Mouse (Mus musculus): ENCODE measurements around the gene 1700001C02Rik.

1700001C02Rik gene

DNA sequence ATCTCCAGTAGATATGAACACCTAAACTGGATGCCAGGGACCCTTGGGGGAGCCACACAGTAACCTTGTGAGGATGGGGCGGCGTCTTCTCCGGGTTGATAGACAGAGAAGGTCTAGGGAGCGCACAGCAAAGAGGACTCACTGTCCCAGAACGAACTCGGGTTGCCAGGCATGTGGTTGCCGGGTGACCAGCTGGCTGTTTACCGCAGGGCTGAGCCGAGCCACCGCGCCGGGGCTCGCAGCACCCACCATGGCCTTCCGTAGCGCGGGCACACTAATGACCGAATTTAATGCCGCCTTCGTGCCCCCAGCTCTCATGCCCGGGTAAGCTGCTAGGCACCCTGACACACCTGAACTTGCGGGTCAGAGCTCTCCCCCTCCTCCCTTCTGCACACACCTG lies at the start of gene 1700001C02Rik:
TSS of gene 1700001C02Rik (plus strand) at position 187 of the 400 bp plus-strand sequence.
- no peak for DNase-seq (ENCODE audit: low read depth)

- no peak for DNase-seq (ENCODE audit: low read depth)
Observed at GRCm38 (mm10) chr5:30416665-30417064, 49.2 kb upstream of the 1700001C02Rik start.

- no peak for DNase-seq (ENCODE audit: low read depth)
Observed at GRCm38 (mm10) chr5:30423121-30423520, 42.7 kb upstream of the 1700001C02Rik start.

GRCm38 (mm10) chr5:30423572-30424244 lies 42.1 kb upstream of the 1700001C02Rik start:
- peak; percentile 45 for DNase-seq (ENCODE audit: low read depth)

GRCm38 (mm10) chr5:30427406-30427805 lies 38.4 kb upstream of the 1700001C02Rik start:
- DNase-seq (ENCODE audit: low read depth), result no peak

DNA sequence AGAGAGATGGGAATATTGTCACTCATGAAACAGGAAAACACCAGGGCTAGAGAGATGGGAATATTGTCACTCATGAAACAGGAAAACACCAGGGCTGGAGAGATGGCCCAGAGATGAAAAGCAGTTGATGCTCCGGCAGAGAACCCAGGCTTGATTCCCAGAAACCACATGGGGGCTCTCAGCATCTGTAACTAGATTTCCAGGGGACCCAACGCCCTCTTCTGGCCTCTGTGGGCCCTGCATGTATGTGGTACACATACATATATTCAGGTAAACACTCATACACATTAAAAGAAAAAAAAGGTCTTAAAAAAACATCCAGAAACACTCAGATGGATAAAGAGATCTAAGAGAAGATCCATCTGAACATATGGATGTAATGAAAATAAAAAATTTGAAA lies 26.9 kb upstream of the 1700001C02Rik start:
- no peak for DNase-seq (ENCODE audit: low read depth)

DNA sequence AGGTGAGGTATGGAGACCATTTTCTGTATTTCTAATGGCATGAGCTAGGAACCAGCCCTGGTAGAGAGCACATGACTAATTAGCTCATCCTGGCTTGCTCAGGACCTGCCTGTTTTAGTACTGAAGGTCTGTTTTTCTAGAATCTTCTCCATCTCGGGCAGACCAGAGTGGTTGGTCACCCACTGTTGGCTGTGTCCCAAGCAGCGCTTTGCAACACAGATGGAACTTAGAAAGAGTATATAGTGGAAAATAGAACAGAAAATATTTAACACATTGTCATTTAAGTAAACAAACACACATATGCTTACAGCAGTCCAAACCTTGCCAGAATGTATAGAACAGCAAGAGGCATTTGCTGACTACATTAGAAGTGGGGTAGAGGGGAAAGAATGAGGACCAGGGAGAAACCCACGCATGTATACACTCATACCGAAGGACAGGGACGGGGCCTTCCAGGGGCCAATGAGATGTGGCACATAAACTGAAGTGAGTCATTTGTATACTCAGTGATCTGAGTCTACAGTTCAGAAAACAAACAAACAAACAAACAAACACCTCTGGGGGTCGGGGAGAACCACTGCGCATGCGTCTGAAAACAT lies 25.4 kb upstream of the 1700001C02Rik start:
- DNase-seq (ENCODE audit: low read depth), result no peak

DNA sequence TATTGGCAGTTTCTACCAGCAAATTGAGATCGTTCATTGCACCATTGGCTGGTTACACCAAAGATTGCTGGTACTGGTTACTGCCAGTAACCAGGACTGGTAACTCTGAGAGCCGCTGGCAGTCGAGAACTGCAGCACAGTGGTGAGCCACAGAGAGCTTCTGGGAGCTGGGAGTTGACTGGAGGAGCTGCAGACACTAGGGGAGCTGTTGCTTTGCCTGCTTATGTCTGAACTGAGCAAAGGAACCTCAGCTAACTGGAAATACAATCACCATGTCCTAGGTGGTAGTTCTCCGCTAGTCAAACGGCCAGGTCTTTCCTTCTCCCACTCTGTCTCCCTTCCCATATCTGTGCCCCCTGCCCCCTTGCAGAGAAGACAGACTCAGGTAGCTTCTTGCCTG lies 23.7 kb upstream of the 1700001C02Rik start:
- peak; percentile 26 for DNase-seq (ENCODE audit: low read depth)

- no peak for DNase-seq (ENCODE audit: low read depth)
Observed at GRCm38 (mm10) chr5:30444327-30444895, 21.4 kb upstream of the 1700001C02Rik start.

DNA sequence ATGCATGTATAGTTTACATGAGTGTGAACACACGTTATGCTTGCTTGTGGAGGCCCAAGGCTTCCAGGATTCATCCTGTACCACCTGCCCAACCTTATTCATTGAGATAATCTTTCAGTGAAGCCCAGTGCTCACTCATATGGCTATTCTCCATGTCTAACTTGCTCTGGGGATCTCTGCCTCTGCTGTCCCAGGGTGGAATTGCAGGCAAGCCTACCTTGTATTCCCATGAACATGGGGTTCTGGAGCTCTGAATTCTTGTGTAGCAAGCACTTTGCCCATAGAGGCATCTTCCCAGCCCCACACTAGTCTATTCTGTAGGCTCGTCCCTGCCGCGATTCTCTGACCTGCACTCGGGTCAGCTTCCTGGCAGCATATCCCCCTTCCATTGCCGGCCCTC lies 9.8 kb upstream of the 1700001C02Rik start:
- no peak for DNase-seq (ENCODE audit: low read depth)

- DNase-seq (ENCODE audit: low read depth), result no peak
Observed at GRCm38 (mm10) chr5:30460155-30460554, 5.7 kb upstream of the 1700001C02Rik start.

GRCm38 (mm10) chr5:30461821-30462220 lies 4.0 kb upstream of the 1700001C02Rik start, which contains the start of gene Otof:
Gene Otof, minus strand, starts transcription at chr5:30461932.
- no peak for DNase-seq (ENCODE audit: low read depth)

DNA sequence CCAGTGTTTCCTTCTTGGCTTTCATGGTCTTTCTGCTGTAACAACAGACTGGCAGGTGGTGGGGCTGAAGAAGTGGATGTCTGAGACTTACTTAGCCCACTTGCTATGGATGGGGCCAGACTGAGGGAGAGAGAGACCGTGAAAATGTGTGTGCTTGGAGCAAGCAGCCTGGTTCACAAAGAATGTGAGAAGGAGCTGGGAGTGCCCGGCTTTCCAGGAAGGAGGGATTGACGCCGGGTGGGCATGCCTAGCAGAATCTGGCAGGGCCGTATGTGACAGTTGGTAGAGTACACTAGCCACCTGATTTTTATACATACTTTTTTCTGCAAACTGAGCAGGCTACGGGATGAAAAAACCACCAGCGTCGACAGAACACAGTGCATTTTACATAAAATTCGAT lies 468 bp downstream of the 1700001C02Rik start:
- no peak for DNase-seq (ENCODE audit: low read depth)

DNA sequence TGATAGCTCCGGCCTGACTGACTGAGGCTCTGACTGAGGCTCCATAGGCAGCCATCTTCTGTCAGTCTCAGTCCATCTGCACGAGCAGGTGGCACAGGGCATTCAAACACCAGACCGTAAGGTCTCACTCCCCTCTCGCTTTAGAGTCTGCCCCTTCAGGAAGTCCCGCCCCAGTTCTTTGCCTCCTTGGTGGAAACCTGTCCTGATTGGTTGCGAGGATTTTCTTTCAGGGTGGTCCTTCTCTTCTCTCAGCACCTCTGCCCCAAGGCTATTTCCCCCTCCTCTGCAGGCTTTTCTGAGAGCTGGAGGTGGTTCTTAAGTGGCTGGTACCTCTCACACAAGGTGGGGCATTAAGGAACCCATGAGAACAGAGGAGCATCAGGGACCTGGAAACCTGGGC lies 4.6 kb downstream of the 1700001C02Rik start:
- DNase-seq (ENCODE audit: low read depth), result no peak

GRCm38 (mm10) chr5:30472148-30472547 lies 6.3 kb downstream of the 1700001C02Rik start:
- DNase-seq (ENCODE audit: low read depth), result no peak

GRCm38 (mm10) chr5:30476534-30476933 lies 10.7 kb downstream of the 1700001C02Rik start:
- DNase-seq (ENCODE audit: low read depth), result peak; percentile 55

- DNase-seq (ENCODE audit: low read depth), result peak; percentile 66
Observed at GRCm38 (mm10) chr5:30482319-30482718, 16.5 kb downstream of the 1700001C02Rik start.

- no peak for DNase-seq (ENCODE audit: low read depth)
Observed at GRCm38 (mm10) chr5:30483533-30483932, 17.7 kb downstream of the 1700001C02Rik start.

DNA sequence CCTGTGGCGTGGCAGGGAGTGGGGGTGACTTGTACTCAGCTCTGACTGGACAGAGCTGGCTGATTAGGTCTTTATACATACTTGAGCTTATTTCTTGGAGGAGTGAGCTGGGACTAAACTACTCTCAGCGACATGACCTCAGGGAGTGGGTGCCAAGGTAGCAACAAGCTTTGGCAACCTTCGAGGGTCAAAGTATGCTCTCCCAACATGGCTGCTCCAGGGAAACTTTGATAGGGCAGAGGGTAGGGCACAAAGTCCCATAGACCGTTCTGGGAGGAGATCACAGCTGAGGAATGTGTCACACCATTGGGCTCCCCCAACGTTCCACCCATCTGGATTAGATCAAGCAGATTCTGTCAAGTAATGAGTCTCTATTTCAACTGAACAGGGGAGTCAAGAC lies 18.7 kb downstream of the 1700001C02Rik start:
- no peak for DNase-seq (ENCODE audit: low read depth)

GRCm38 (mm10) chr5:30485136-30485535 lies 19.3 kb downstream of the 1700001C02Rik start:
- no peak for DNase-seq (ENCODE audit: low read depth)

- DNase-seq (ENCODE audit: low read depth), result no peak
Observed at GRCm38 (mm10) chr5:30490215-30490614, 24.4 kb downstream of the 1700001C02Rik start.

DNA sequence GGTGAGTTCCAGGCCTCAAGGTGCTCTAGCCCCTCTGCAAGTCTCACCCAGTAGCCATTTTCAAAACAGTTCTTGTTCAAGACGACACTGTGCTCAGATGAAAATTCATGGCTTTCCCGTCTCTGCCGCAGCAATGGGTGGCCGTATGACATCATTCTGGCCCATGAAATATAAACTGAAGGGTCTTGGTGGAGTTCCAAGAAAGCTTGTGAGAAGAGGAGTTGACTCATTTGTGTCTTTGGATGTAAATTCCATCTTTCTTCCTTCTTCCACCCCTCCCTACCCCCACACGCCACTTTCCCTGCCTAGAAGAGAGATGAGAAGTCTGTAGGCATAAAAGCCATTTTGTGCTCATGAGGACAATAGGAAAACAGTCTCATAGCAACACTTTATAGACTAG lies 25.0 kb downstream of the 1700001C02Rik start:
- DNase-seq (ENCODE audit: low read depth), result no peak

GRCm38 (mm10) chr5:30493723-30494122 lies 27.9 kb downstream of the 1700001C02Rik start:
- no peak for DNase-seq (ENCODE audit: low read depth)
